Mouse (Mus musculus): Measurements from ENCODE around the gene Pid1.
"Not testable (repeated sequence)": the region's sequence is repeated elsewhere in the genome, so short reads cannot be mapped to it uniquely, and the experiment has no call there.

The Pid1 gene

GRCm38 (mm10) chr1:84359611-84360500, 4.1 kb downstream of the Pid1 start:
- DNase-seq (ENCODE audit: low spot score in 2 of 2), result no peak

GRCm38 (mm10) chr1:84357216-84357615, 6.8 kb downstream of the Pid1 start:
- DNase-seq (ENCODE audit: low spot score in 2 of 2), result no peak

DNA sequence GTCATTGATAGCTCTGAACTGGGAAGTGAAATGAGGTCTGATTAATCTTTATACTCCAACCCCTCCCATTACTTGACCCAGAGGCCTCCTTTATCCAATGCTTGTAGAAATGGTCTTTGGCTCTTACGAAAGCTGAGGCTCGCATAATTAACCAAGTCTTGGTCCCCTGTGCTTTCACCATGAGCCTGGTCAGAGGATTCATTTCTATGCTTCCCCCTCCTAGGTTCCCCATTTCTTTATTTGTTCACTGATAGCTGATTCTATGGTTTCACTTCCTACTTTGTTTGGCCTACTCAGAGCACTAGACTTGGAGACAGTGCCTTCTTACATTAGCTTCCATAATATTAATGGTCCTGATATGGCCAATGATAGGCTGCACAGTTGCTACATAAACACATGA, 13.7 kb downstream of the Pid1 start:
- no peak for DNase-seq (ENCODE audit: low spot score in 2 of 2)

DNA sequence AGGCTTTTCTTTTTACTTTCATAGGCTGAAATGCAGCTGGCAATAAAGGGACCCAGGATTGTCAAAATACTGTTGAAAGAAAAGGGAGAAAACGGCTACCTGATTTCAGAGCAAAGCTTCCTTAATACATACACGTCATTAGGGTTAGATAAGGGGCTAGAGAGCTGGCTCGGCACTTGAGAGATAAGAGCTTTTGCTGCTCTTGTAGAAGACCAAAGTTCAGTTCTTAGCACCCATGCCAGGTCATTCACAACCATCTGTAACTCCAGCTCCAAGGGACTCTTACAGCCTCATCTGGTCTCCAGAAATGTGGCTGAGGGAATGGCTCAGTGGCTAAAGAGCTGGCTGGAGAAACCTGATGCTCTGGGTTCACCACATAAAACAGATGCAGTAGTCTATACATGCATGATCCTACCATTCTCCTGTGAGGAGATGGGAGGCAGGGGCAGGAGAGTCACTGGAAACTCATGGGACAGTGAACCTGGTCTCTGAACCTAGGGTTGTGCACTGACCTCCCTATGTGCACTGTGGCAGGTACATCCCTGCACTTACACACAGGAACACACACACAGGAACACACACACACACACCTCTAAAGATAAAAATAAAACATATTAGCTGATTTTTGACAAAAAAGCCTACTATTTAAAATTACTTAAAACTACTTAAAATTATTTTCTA, 16.0 kb downstream of the Pid1 start:
- DNase-seq (ENCODE audit: low spot score in 2 of 2), result no peak

GRCm38 (mm10) chr1:84332797-84333196, 31.2 kb downstream of the Pid1 start:
- DNase-seq (ENCODE audit: low spot score in 2 of 2), result not testable (repeated sequence)

DNA sequence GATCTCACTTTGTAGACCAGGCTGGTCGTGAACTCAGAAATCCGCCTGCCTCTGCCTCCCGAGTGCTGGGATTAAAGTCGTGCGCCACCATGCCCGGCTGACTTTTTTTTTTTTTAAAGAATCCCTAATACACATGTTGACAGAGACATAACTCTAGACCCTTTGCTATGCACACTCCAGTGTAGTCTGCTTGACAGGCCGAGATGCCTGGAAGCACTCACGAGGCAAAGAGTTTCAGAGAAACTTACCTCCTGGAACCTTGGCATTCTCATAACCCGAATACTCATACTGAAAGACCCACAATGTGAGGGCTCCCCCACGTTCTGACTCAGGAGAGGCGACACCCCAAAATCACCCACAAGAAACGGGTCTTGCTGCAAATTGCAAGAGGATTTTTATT, 32.1 kb downstream of the Pid1 start:
- not testable (repeated sequence) for DNase-seq (ENCODE audit: low spot score in 2 of 2)

- DNase-seq (ENCODE audit: low spot score in 2 of 2), result no peak
Measured at GRCm38 (mm10) chr1:84325309-84325708, 38.7 kb downstream of the Pid1 start.

DNA sequence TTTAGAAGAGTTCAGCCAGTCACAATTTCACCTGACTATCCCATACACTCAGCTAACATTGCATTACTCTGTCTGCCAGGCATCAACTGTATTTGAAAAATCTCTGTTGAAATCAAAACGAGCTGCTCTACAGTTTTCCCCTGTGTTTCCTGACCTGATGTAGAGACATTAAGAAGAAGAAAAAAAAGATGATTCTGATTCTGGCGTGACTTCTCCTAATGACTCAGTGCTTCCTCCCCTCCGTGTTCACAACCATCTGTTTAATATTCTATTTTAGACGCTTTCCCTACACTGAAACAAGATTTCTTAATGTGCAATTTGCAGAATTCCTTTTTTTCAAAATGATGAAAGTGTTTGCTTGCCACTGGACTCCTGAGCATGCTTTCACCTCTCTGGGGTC, 42.7 kb downstream of the Pid1 start:
- peak in 1 of 2 experiments; percentile 16 for DNase-seq (ENCODE audit: low spot score in 2 of 2)

DNA sequence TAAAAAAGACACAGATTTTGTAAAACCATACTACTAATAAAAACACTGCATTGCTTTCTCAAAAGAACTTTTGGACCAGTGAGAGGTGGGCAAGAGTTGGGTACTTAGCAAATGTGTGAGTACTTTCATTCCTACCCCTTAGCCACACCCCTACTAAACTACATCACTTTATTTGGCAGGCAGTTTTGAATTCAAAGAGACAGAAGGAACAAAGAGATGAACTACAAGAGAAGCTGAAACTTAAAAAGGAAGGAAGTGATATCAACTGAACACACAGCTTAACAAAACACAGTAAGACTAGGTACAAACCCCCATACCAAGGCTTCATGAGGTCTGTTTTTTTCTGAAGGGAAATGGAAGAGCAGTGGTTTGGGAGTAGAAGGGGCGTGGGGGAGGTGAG, 45.4 kb downstream of the Pid1 start:
- DNase-seq (ENCODE audit: low spot score in 2 of 2), result no peak

- DNase-seq (ENCODE audit: low spot score in 2 of 2), result no peak
Measured at GRCm38 (mm10) chr1:84317827-84318226, 46.2 kb downstream of the Pid1 start.

DNA sequence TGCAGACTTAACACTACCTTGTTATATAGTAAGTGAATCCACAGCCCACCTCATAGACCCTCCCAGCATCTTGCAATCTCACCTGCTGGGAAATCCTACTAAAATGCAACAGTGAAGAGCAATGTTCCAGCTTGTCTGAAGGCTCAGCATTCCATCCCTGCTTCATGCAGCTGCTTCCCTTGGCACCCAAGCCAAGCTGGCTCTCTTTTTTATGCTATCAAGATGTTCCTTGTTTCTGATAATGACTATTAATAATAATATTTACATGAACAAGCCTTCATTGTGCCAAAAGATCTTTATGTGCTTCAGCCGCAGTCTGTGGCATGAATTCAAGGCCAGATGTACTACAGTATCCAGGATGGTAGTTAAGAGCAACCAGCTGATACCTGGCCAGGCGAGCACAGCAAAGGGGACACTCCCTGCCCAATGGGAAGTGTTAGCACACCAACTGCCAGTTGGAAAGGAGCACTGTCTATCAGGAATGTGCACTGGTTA, 54.0 kb downstream of the Pid1 start:
- no peak for DNase-seq (ENCODE audit: low spot score in 2 of 2)

DNA sequence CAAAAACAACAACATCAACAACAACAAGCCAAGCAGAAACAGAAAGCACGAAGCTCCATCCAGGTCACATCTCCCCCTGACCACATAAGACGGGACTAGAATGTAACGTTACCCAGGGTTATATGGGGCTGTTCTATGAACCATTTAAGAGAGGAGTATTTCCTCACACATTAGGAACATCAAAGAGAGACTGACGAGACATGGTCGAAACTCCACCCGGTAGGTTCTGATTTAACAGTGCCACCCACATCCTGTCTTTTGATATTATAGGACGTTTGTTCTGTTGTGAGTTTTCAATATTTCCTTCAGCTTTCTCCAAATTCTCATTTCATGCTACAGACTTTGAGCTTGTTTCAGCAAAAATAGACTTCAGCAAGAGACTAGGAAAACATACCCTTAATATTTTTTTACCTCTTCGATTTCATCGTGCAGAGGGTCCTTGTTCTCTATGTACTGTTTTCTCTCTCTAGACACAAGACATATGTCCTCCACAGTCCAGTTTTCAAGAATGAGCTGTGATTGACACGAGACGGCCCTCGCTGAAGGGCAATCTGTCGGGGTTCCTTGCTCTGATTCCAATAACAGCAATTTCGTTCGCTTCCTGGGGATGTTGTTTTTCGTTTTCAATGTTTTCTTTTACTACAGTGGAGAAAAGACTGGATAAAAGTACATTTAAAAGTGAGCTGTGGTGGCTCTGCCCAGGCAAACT, 58.1 kb downstream of the Pid1 start:
- no peak for DNase-seq (ENCODE audit: low spot score in 2 of 2)

GRCm38 (mm10) chr1:84302788-84303187, 61.2 kb downstream of the Pid1 start:
- DNase-seq (ENCODE audit: low spot score in 2 of 2), result no peak

- DNase-seq (ENCODE audit: low spot score in 2 of 2), result no peak
Measured at GRCm38 (mm10) chr1:84299719-84300118, 64.3 kb downstream of the Pid1 start.

DNA sequence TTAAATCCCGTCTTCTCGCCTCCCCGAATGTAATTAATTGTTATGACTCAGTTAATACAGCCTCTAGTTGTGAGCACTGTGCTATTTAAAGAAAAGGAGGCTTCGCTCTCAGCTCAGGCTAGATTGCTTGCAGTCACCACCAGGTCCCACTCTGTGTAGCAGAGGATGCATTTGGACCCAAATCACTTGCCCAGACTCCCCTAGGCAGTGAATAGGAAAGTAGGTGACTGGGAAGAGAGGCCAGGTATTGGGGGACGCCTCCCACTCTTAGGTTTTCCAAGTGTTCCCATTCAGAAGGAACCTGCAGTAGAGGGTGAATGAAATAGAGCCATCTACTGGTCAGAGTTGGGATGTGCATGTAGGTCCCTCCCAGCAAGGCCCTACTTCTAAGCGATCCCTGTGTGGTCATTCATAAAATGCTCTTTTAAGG, 77.3 kb downstream of the Pid1 start:
- peak; percentile 82 to 83 for DNase-seq (ENCODE audit: low spot score in 2 of 2)

GRCm38 (mm10) chr1:84285620-84286019, 78.4 kb downstream of the Pid1 start:
- DNase-seq (ENCODE audit: low spot score in 2 of 2), result no peak

GRCm38 (mm10) chr1:84284293-84285068, 79.5 kb downstream of the Pid1 start:
- DNase-seq (ENCODE audit: low spot score in 2 of 2), result peak; percentile 57 to 69

DNA sequence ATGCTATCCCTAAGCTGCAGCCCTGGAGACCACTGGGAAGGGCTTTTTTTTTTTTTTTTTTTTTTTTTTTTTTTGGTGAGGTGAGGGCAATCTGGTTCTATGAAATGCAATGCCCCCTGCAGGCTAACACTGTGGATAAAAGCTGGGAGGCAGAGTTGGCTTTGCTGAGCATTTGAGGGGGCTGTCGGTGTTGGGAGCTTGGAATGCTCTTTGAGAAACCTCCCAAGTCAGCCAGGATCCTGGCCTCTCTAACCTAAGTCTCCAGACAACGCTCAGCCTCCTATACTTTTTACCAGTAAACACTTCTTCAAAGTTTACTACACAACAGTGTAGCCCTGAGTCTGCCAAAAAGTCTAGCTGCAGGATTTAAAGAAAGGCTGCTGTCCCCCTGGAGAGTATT, 80.9 kb downstream of the Pid1 start:
- DNase-seq (ENCODE audit: low spot score in 2 of 2), result peak; percentile 65 to 72

DNA sequence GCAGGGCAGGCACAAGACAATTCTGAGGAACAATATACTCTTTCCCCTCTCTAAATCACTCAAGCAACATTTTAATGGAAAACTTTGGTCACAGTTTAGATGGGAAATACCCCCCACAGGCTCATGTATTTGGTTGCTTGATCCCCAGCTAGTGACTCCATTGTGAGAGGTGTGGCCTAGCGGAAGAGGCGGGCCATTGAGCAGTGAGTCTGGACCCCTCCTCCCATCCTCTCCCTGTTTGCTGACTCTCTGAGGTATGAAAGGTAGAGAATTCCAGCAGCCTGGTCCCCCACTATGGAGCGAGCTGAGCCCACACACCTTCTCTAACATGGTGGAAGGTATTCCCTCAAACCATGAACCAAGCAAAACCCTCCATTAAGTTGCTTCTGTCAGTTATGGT, 83.8 kb downstream of the Pid1 start:
- DNase-seq (ENCODE audit: low spot score in 2 of 2), result no peak

DNA sequence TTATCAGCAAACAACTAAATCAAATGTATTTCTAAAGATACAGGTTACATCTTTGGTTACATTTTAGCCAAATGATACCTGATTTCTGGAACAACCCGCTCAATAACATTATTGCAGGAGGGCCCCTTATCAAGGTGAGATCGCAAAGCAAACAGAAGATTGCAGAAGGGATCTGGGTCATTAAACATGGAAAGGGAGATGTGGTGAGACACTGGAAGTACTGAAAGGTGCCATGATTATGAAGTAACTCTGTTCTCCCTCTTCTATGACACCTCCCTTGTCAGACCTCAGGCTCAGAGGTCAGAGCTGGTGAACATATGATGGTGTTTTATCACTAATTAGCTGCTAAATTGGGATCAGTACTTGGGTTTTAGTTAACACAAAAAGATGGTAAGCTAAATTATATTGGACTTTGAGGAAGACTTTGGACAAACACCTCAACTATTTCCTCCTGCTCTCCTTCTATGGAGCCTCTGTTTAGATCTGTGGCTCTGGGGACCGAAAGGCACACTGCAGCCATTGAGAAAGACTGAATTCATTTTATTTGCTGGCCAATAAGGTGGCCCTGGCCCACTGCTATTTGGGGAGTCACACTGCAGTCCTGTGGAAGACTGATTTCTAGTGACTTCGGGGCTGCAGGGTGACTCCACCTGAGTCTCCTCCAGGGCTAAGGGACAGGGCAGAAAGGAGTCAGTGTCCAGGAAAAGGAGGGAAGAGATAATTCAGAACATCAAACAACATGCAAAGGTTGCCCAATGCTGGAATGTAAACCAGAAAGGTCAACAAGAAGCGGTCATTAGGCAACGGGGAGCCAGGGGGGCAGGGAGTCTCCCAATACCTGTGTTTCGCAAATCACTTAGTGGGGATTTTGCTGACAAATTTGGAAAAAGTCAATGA, 85.4 kb downstream of the Pid1 start:
- no peak for DNase-seq (ENCODE audit: low spot score in 2 of 2)

All from right cerebral cortex, adult 2 months (tissue).